Mouse (Mus musculus) ES-Bruce4 (cell line): Measurements from ENCODE around the gene 3110009E18Rik. TPM values are rescaled to one million over a fixed set of nuclear protein-coding genes. Genes with fewer than 3 reads are reported as not detected.

Source experiments
- H3K27ac ChIP-seq: 2 replicates; pipeline ENCODE4 v1.5.1; 2012; ENCODE audit warnings: low read length, inconsistent platforms; ENCODE audit not compliant: insufficient read depth
- H3K27me3 ChIP-seq: 2 replicates; pipeline ENCODE4 v1.6.1; 2012; ENCODE audit warnings: mild to moderate bottlenecking, low read length, inconsistent platforms; ENCODE audit not compliant: control insufficient read depth, poor library complexity, insufficient read depth, severe bottlenecking
- H3K36me3 ChIP-seq: 2 replicates; pipeline ENCODE4 v1.6.1; 2012; ENCODE audit warnings: inconsistent platforms, mild to moderate bottlenecking, low read length, moderate library complexity; ENCODE audit not compliant: control insufficient read depth, poor library complexity, insufficient read depth, severe bottlenecking
- H3K4me1 ChIP-seq: one replicate; pipeline ENCODE4 v1.8.1; 2011; ENCODE audit warnings: low read length; ENCODE audit not compliant: control insufficient read depth, insufficient read depth
- H3K4me3 ChIP-seq: 2 replicates; pipeline ENCODE4 v1.5.1; 2011; ENCODE audit warnings: low read depth, mild to moderate bottlenecking, low read length
- H3K9ac ChIP-seq: 2 replicates; pipeline ENCODE4 v1.6.1; 2012; ENCODE audit warnings: low read depth, mild to moderate bottlenecking, inconsistent platforms; ENCODE audit not compliant: poor library complexity, severe bottlenecking
- H3K9me3 ChIP-seq: replicated peaks from 2 replicates; pipeline ENCODE4 v1.6.1; 2012; ENCODE audit warnings: mild to moderate bottlenecking, low read length, inconsistent platforms; ENCODE audit not compliant: control insufficient read depth, poor library complexity, insufficient read depth, severe bottlenecking
- CTCF ChIP-seq: IDR thresholded peaks from one replicate; pipeline ENCODE4 v1.8.1; 2011; ENCODE audit warnings: low read depth, low read length
- EP300 ChIP-seq: IDR thresholded peaks from 2 replicates; pipeline ENCODE4 v1.6.1; 2011; ENCODE audit warnings: low read depth, low read length; ENCODE audit not compliant: insufficient read depth
- POLR2A ChIP-seq: IDR thresholded peaks from one replicate; pipeline ENCODE4 v1.8.1; 2011; ENCODE audit warnings: low read length; ENCODE audit not compliant: insufficient read depth
- polyA plus RNA-seq: library from polyadenylated mRNA; stranded (reverse); fragments of >200 nt; gene quantifications from 2 replicates; pipeline ENCODE4 v1.2.4, GENCODE M21; 2011; ENCODE audit warnings: low read depth; ENCODE audit not compliant: missing spikeins, insufficient read depth, insufficient read length

The 3110009E18Rik gene
- polyA plus RNA-seq, 1 experiment = 16.0 TPM

GRCm38 (mm10) chr1:120120141-120120968 lies 632 bp upstream of the 3110009E18Rik start:
- no peaks in the 10 kb centered on the region for H3K9me3 ChIP-seq
- peaks cover 6% of the 10 kb centered on the region for H3K4me1 ChIP-seq
- peaks cover 24% of the 10 kb centered on the region for H3K36me3 ChIP-seq
- TF ChIP-seq CTCF = no peak
- TF ChIP-seq POLR2A = no peak
- no peak for TF ChIP-seq EP300
- peak overlapping the region; percentile 73 for H3K27ac ChIP-seq
- no peaks in the 10 kb centered on the region for H3K27me3 ChIP-seq
- peak overlapping the region; percentile 81 for H3K9ac ChIP-seq
- peak overlapping the region; percentile 84 for H3K4me3 ChIP-seq

- H3K27me3 ChIP-seq = no peaks in the 10 kb centered on the region
- H3K36me3 ChIP-seq = peaks cover 9% of the 10 kb centered on the region
- no peaks in the 10 kb centered on the region for H3K9me3 ChIP-seq
- H3K9ac ChIP-seq = peak overlapping the region; percentile 81
- H3K4me3 ChIP-seq = peak overlapping the region; percentile 87
- H3K27ac ChIP-seq = peak overlapping the region; percentile 86
- H3K4me1 ChIP-seq = peaks cover 6% of the 10 kb centered on the region
- TF ChIP-seq EP300 (no peak), POLR2A (no peak), CTCF (no peak)
These were observed 1.0 kb downstream of the 3110009E18Rik start for GRCm38 (mm10) chr1:120121930-120122530.

GRCm38 (mm10) chr1:120122634-120123383 lies 1.8 kb downstream of the 3110009E18Rik start:
- no peak for TF ChIP-seq CTCF
- no peak for TF ChIP-seq POLR2A
- TF ChIP-seq EP300 = no peak
- H3K36me3 ChIP-seq = peaks cover 9% of the 10 kb centered on the region
- no peak overlapping the region for H3K4me3 ChIP-seq
- no peaks in the 10 kb centered on the region for H3K27me3 ChIP-seq
- H3K4me1 ChIP-seq = peaks cover 6% of the 10 kb centered on the region
- H3K27ac ChIP-seq = no peak overlapping the region
- H3K9me3 ChIP-seq = no peaks in the 10 kb centered on the region
- H3K9ac ChIP-seq = no peak overlapping the region

- Histone ChIP-seq H3K4me3 (no peak overlapping the region), H3K4me1 (peaks cover 3% of the 10 kb centered on the region), H3K27ac (no peak overlapping the region), H3K36me3 (no peaks in the 10 kb centered on the region), H3K9me3 (no peaks in the 10 kb centered on the region), H3K27me3 (no peaks in the 10 kb centered on the region), H3K9ac (no peak overlapping the region)
- TF ChIP-seq POLR2A (no peak), EP300 (no peak), CTCF (no peak)
These were observed 3.9 kb downstream of the 3110009E18Rik start for GRCm38 (mm10) chr1:120124839-120125238.

- no peak for TF ChIP-seq CTCF
- TF ChIP-seq EP300 = no peak
- TF ChIP-seq POLR2A = no peak
- Histone ChIP-seq H3K27ac (no peak overlapping the region), H3K4me1 (peaks cover 3% of the 10 kb centered on the region), H3K9me3 (no peaks in the 10 kb centered on the region), H3K27me3 (no peaks in the 10 kb centered on the region), H3K36me3 (no peaks in the 10 kb centered on the region), H3K4me3 (no peak overlapping the region), H3K9ac (no peak overlapping the region)
These were observed 4.5 kb downstream of the 3110009E18Rik start for GRCm38 (mm10) chr1:120125471-120125870.

- Histone ChIP-seq H3K4me1 (peaks cover 3% of the 10 kb centered on the region), H3K9ac (no peak overlapping the region), H3K27ac (no peak overlapping the region), H3K36me3 (no peaks in the 10 kb centered on the region), H3K4me3 (no peak overlapping the region), H3K27me3 (no peaks in the 10 kb centered on the region), H3K9me3 (no peaks in the 10 kb centered on the region)
- TF ChIP-seq EP300 (no peak), POLR2A (no peak), CTCF (no peak)
These were observed 5.3 kb downstream of the 3110009E18Rik start for GRCm38 (mm10) chr1:120126318-120126717.
